ENCODE assay signal across 16 mouse cellular contexts in genomic region chr8:26282156-26282935, GRCm38 (mm10).
A peak's percentile ranks its signal among the peaks of the same experiment; 100 is the strongest.
DNase-seq lines count a peak whose midpoint lies in the region; ATAC-seq and TF ChIP-seq lines count a peak whose summit lies in the region.
"Had no signal": no experiment of that assay in that cellular context is flagged by ENCODE, and none has a peak within 500 bp of the region (broad histone marks: within the 10 kb centered on the region; RNA-seq: fewer than 3 reads in every experiment).

No protein-coding gene starts in this region.

- no peak overlapping the region for H3K27ac ChIP-seq in stomach, embryonic 16.5 days (ENCODE audit: low read length)
- H3K27ac ChIP-seq: embryonic facial prominence, embryonic 15.5 days; intestine, embryonic 15.5 days; layer of hippocampus, adult 2 months; liver, embryonic 15.5 days; midbrain, embryonic 13.5 days had no signal

- ATAC-seq in stomach, embryonic 16.5 days (ENCODE audit: insufficient read depth, low FRiP score), result peak; percentile 21; the same call in 1 of the 2 replicates
- ATAC-seq: forebrain, postnatal 0 days; intestine, embryonic 15.5 days; midbrain, embryonic 13.5 days had no signal

- H3K9me3 ChIP-seq in stomach, embryonic 16.5 days (replicated peaks; ENCODE audit: control insufficient read depth, low read length), result no peaks in the 10 kb centered on the region
- H3K9me3 ChIP-seq: embryonic facial prominence, embryonic 15.5 days; intestine, embryonic 15.5 days; liver, embryonic 15.5 days; midbrain, embryonic 13.5 days had no signal

- WGBS in lung, adult 2 months, result 56% methylated on average over 11 of the region's 11 CpGs
- 77% methylated on average over 11 of the region's 11 CpGs for WGBS in stomach, embryonic 16.5 days

- H3K4me2 ChIP-seq in stomach, embryonic 16.5 days (ENCODE audit: low read depth, low read length), result no peak overlapping the region
- H3K4me2 ChIP-seq: embryonic facial prominence, embryonic 15.5 days; intestine, embryonic 15.5 days; liver, embryonic 15.5 days; midbrain, embryonic 13.5 days had no signal

- H3K36me3 ChIP-seq in stomach, embryonic 16.5 days (ENCODE audit: control insufficient read depth, insufficient read depth, low read length), result no peaks in the 10 kb centered on the region
- H3K36me3 ChIP-seq: embryonic facial prominence, embryonic 15.5 days; intestine, embryonic 15.5 days; liver, embryonic 15.5 days; midbrain, embryonic 13.5 days had no signal

- peaks cover 3% of the 10 kb centered on the region for H3K4me1 ChIP-seq in lung, adult 2 months (ENCODE audit: control insufficient read depth, insufficient read depth, low read length)
- H3K4me1 ChIP-seq in stomach, embryonic 16.5 days (ENCODE audit: control insufficient read depth, insufficient read depth, low read length), result no peaks in the 10 kb centered on the region
- H3K4me1 ChIP-seq: embryonic facial prominence, embryonic 15.5 days; intestine, embryonic 15.5 days; liver, embryonic 15.5 days; midbrain, embryonic 13.5 days had no signal

- no peak for TF ChIP-seq CTCF in lung, adult 2 months (IDR thresholded peaks at IDR 0.05; ENCODE audit: insufficient read depth, low read length)

- H3K9ac ChIP-seq in stomach, embryonic 16.5 days (ENCODE audit: low read length), result no peak overlapping the region
- H3K9ac ChIP-seq: embryonic facial prominence, embryonic 15.5 days; forebrain, postnatal 0 days; intestine, embryonic 15.5 days; liver, embryonic 15.5 days; midbrain, embryonic 13.5 days had no signal

- DNase-seq in adrenal gland, adult 2 months, result peak; percentile 45
- no peak for DNase-seq in adrenal gland, postnatal 25 days
- peak; percentile 28 to 49 for DNase-seq in lung, adult 18-20 months
- DNase-seq in lung, adult 2 months, result no peak
- DNase-seq in heart, postnatal 10 days, result peak; percentile 17 to 34
- no peak for DNase-seq in kidney, postnatal 4 days
- DNase-seq in cerebellum, adult 8-10 months, result no peak
- DNase-seq: cerebellum, postnatal 14 days; forebrain, postnatal 0 days; thymus, postnatal 4 days had no signal

- no peak overlapping the region for H3K4me3 ChIP-seq in lung, adult 2 months (replicated peaks; ENCODE audit: extremely low read depth, low read depth, low read length)
- H3K4me3 ChIP-seq in stomach, embryonic 16.5 days (replicated peaks; ENCODE audit: low read length), result no peak overlapping the region
- H3K4me3 ChIP-seq: embryonic facial prominence, embryonic 15.5 days; intestine, embryonic 15.5 days; layer of hippocampus, adult 2 months; liver, embryonic 15.5 days; midbrain, embryonic 13.5 days had no signal

- no peaks in the 10 kb centered on the region for H3K27me3 ChIP-seq in stomach, embryonic 16.5 days (ENCODE audit: control insufficient read depth, insufficient read depth, low read length)
- H3K27me3 ChIP-seq: embryonic facial prominence, embryonic 15.5 days; intestine, embryonic 15.5 days; liver, embryonic 15.5 days; midbrain, embryonic 13.5 days had no signal

- intact Hi-C loops in heart, postnatal 10 days (cut with DNase I), result no loop called here

- no peak for TF ChIP-seq POLR2A in lung, adult 2 months (IDR thresholded peaks at IDR 0.05; ENCODE audit: borderline replicate concordance, extremely low read depth, low read depth, low read length)

Comparison
In these comparisons a context has a peak if more than half of its experiments do, and no peak if none do; other contexts are left out.
1. DNase-seq: peak in adrenal gland, adult 2 months (single experiment), lung, adult 18-20 months (2 of 2) and heart, postnatal 10 days (2 of 2); none in adrenal gland, postnatal 25 days (single experiment), lung, adult 2 months (single experiment), kidney, postnatal 4 days (0 of 2) and cerebellum, adult 8-10 months (single experiment).